Mouse (Mus musculus) stomach, embryonic 16.5 days (tissue): ENCODE results near the gene Nub1. TPM values are rescaled to one million over a fixed set of nuclear protein-coding genes. Genes with fewer than 3 reads are reported as not detected.

Experiments used
- ATAC-seq: fragments of 200-750 bp; cut with Nextera tagmentation; 2 replicates; pipeline ENCODE4 v1.8.0; 2017; ENCODE audit warnings: moderate number of reproducible peaks, moderate TSS enrichment; ENCODE audit not compliant: insufficient read depth, low FRiP score
- H3K27ac ChIP-seq: fragments of 300-500 bp; sonication (generic); 2 replicates; pipeline ENCODE4 v1.5.1; 2014; ENCODE audit warnings: low read length
- H3K27me3 ChIP-seq: fragments of 300-500 bp; sonication (generic); 2 replicates; pipeline ENCODE4 v1.6.1; 2014; ENCODE audit warnings: low read length, control low read depth, mixed read lengths; ENCODE audit not compliant: control insufficient read depth, insufficient read depth
- H3K36me3 ChIP-seq: fragments of 300-500 bp; sonication (generic); 2 replicates; pipeline ENCODE4 v1.6.1; 2014; ENCODE audit warnings: low read length; ENCODE audit not compliant: control insufficient read depth, insufficient read depth
- H3K4me1 ChIP-seq: fragments of 300-500 bp; sonication (generic); 2 replicates; pipeline ENCODE4 v1.6.1; 2014; ENCODE audit warnings: low read length, control low read depth, mixed read lengths; ENCODE audit not compliant: control insufficient read depth, insufficient read depth
- H3K4me2 ChIP-seq: fragments of 300-500 bp; sonication (generic); 2 replicates; pipeline ENCODE4 v1.6.1; 2014; ENCODE audit warnings: low read depth, low read length, mixed read lengths
- H3K4me3 ChIP-seq: fragments of 300-500 bp; sonication (generic); replicated peaks from 2 replicates; pipeline ENCODE4 v1.5.1; 2014; ENCODE audit warnings: mild to moderate bottlenecking, low read length
- H3K9ac ChIP-seq: fragments of 300-500 bp; sonication (generic); 2 replicates; pipeline ENCODE4 v1.6.1; 2014; ENCODE audit warnings: low read length
- H3K9me3 ChIP-seq: fragments of 300-500 bp; sonication (generic); replicated peaks from 2 replicates; pipeline ENCODE4 v1.6.1; 2016; ENCODE audit warnings: low read length, control low read depth; ENCODE audit not compliant: control insufficient read depth
- WGBS: fragments of 180-500 bp; shearing (Covaris S2); extraction: QIAGEN DNeasy Blood & Tissue Kit; methylation state at CpG from one replicate; pipeline ENCODE4 v1.1.7; 2014; 5-methylcytosine and 5-hydroxymethylcytosine counted together
- polyA plus RNA-seq: library from polyadenylated mRNA; unstranded; fragments of >200 nt; fragmentation: Nextera tagmentation; extraction: Ambion mirVana; gene quantifications from 2 replicates; pipeline ENCODE4 v1.2.1, GENCODE M21; 2015

Nub1 gene
- polyA plus RNA-seq, 1 experiment from 2014 or later = 31.9 TPM

GRCm38 (mm10) chr5:24739141-24739753 is 53.9 kb downstream of the Nub1 start:
- no peaks in the 10 kb centered on the region for H3K9me3 ChIP-seq
- H3K4me1 ChIP-seq = peaks cover 13% of the 10 kb centered on the region; the same call in 1 of the 2 replicates
- ATAC-seq = peak; percentile 38; the same call in 1 of the 2 replicates

GRCm38 (mm10) chr5:24741172-24741885 is 56.0 kb downstream of the Nub1 start:
- Histone ChIP-seq H3K4me3 (no peak overlapping the region), H3K27ac (peak overlapping the region; percentile 48; the same call in 1 of the 2 replicates), H3K36me3 (no peaks in the 10 kb centered on the region), H3K4me1 (peaks cover 13% of the 10 kb centered on the region), H3K27me3 (no peaks in the 10 kb centered on the region), H3K9me3 (no peaks in the 10 kb centered on the region), H3K4me2 (no peak overlapping the region), H3K9ac (no peak overlapping the region)
- 50% methylated on average over 15 of the region's 15 CpGs for WGBS
- peak; percentile 79; the same call in 1 of the 2 replicates for ATAC-seq

More at GRCm38 (mm10) chr5:24739141-24739753, 53.9 kb downstream of the Nub1 start:
- Histone ChIP-seq H3K27me3 (no peaks in the 10 kb centered on the region), H3K9ac (peak overlapping the region; percentile 4; the same call in 1 of the 2 replicates), H3K27ac (peak overlapping the region; percentile 50), H3K4me2 (no peak overlapping the region), H3K4me3 (no peak overlapping the region), H3K36me3 (no peaks in the 10 kb centered on the region)
- WGBS = 34% methylated on average over 15 of the region's 15 CpGs

DNA sequence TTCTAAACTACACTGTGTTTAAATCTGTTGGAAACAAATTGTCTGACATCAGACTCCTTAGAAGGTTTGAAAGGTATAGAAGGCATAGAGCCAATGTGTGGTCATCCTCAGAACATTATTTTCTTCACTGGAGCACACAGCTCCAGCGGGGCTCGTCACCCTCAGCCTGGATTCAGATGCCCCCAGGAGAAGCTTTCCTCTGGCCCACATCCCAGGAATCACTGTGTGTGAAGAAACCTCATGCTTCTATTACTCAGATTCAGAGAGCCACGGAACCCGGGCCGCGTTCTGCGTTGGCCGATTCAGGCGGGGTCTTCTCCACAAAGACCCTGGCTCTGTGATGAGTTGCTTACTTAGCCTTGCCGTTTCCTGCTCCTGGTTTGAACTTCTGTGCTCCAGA is 58.6 kb downstream of the Nub1 start:
- Histone ChIP-seq H3K9ac (no peak overlapping the region), H3K4me2 (no peak overlapping the region), H3K9me3 (no peaks in the 10 kb centered on the region), H3K27ac (no peak overlapping the region), H3K4me3 (no peak overlapping the region), H3K27me3 (no peaks in the 10 kb centered on the region), H3K36me3 (no peaks in the 10 kb centered on the region), H3K4me1 (peaks cover 17% of the 10 kb centered on the region)
- 90% methylated on average over 10 of the region's 10 CpGs for WGBS
- ATAC-seq = no peak

DNA sequence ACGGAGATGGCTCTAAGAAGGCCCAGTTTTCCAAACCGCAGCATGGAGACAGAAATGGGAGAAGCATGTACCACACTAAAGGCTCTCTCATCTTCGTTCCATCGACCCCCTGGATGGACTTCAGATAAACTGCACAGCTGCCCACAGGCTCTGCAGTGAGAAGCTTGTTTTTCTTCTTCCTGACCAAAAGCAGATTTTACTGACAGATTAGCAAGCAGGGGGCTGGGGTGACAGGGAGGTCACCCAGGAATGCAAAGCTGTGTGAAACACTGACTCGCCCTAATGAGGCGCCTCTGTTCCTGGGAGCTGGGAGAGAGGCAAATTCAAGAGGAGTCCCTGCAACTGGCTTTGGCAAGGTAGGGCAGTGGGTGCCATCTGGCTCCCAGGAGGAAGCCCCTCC is 62.2 kb downstream of the Nub1 start:
- H3K4me3 ChIP-seq = no peak overlapping the region
- H3K9me3 ChIP-seq = no peaks in the 10 kb centered on the region
- no peaks in the 10 kb centered on the region for H3K27me3 ChIP-seq
- WGBS = 14% methylated on average over 6 of the region's 6 CpGs
- H3K9ac ChIP-seq = peak overlapping the region; percentile 52; the same call in 1 of the 2 replicates
- 0 out of 2 replicates have a peak overlapping the region, but pooled peaks have one; percentile 34 for H3K27ac ChIP-seq
- no peak overlapping the region for H3K4me2 ChIP-seq
- no peak for ATAC-seq
- no peaks in the 10 kb centered on the region for H3K36me3 ChIP-seq
- H3K4me1 ChIP-seq = peaks cover 20% of the 10 kb centered on the region

DNA sequence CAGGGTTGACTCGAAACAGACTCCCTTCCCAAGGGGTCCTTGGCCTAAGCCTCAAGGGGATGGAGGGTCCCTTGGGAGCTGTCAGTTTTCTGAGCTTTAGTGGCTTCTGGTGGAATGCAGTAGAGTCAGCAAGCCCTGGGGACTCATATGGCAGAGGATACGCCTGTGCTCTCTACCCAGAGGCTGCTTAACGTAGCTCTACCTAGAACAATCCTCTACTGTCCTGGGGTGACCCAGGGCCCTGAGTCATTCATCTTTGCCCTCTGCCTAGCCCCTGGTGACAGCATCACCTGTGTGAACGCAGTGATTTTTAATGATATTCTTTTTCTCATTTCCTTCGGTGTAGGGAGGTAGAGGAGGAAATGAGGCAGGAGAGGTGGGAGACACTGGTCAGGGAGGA is 64.4 kb downstream of the Nub1 start:
- no peak for ATAC-seq
- Histone ChIP-seq H3K27me3 (no peaks in the 10 kb centered on the region), H3K9ac (peak overlapping the region; percentile 94; the same call in 1 of the 2 replicates), H3K4me3 (peak overlapping the region; percentile 65; the same call in 1 of the 2 replicates), H3K9me3 (no peaks in the 10 kb centered on the region), H3K27ac (peak overlapping the region; percentile 46), H3K36me3 (no peaks in the 10 kb centered on the region), H3K4me2 (peak overlapping the region; percentile 93), H3K4me1 (peaks cover 22% of the 10 kb centered on the region)
- 59% methylated on average over 5 of the region's 5 CpGs for WGBS

DNA sequence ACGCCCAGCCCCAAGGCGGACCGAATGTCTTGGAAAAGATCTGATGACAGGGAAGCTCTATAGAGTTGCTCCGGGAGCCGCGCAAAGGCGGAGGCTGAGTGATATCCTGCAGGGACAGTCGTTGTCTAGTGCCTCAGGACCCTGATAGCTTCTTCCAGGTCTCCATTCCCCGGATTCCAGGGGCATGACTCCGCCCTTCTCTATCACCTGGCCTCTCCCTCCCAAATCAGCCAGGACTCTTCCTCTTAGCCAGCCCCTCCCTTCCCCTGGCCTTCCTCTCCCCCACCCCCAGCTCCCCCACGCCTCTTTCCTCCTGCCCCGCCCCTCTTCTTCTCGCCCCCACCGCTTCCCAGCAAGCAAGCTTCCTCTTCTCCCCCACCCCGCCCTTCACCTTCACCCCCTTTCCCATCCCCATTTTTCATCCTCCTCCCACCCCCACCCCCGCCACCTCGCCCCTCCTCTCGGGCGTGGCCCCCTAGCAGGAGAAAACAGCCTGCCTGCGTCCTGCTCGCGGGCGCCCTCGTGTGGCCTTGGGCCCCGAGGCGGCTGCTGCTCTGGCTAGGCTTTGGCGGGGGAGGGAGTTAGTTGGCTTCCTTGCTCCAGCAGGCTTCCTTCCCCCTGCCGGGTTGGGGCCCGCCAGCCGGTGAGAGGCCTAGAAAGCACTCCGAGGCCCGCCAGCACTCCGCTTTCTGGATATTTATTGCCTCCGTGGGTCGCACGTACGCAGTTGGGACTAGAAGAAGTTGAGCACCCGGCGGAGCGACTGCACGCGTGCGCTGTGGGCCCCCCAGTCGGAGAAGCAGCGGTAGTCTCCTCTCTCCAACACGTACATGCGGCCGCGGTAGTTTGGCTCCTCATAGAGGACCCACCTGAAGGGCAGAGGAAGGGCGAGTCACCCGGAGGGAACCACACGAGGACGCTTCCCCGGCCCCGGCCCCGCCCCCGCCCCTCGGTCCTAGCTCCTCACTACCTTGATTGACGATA is 65.3 kb downstream of the Nub1 start:
- Histone ChIP-seq H3K27ac (peak overlapping the region; percentile 97), H3K4me3 (peak overlapping the region; percentile 65)

GRCm38 (mm10) chr5:24751305-24752174 is 66.2 kb downstream of the Nub1 start:
- no peaks in the 10 kb centered on the region for H3K27me3 ChIP-seq
- H3K9me3 ChIP-seq = no peaks in the 10 kb centered on the region
- peak overlapping the region; percentile 97 for H3K27ac ChIP-seq
- peak overlapping the region; percentile 65 for H3K4me3 ChIP-seq
- no peaks in the 10 kb centered on the region for H3K36me3 ChIP-seq
- peaks cover 22% of the 10 kb centered on the region for H3K4me1 ChIP-seq
- H3K9ac ChIP-seq = peak overlapping the region; percentile 94
- ATAC-seq = peak; percentile 84
- peak overlapping the region; percentile 93 for H3K4me2 ChIP-seq
- WGBS = 2% methylated on average over 25 of the region's 25 CpGs

More for the DNA sequence above, 65.3 kb downstream of the Nub1 start:
- Histone ChIP-seq H3K36me3 (no peaks in the 10 kb centered on the region), H3K4me2 (peak overlapping the region; percentile 93), H3K9ac (peak overlapping the region; percentile 94), H3K4me1 (peaks cover 22% of the 10 kb centered on the region), H3K27me3 (no peaks in the 10 kb centered on the region), H3K9me3 (no peaks in the 10 kb centered on the region)
- peak; percentile 73 for ATAC-seq
- WGBS = 1% methylated on average over 57 of the region's 59 CpGs

DNA sequence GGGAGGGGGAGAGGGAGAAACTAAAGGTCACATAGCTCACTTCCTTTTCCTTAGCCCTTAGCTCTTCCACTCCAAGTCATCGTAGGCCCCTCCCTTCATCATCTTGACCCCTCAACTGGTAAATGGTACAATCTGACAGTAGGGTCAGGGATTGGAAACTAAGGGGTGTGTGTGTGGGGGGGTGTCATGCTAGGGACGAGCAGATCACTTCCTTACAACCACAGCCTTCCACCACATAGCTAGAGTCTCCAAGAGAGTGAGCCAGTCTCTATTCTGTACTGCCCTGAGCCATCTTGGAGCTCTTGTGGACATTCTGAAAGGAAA is 66.8 kb downstream of the Nub1 start:
- H3K9ac ChIP-seq = peak overlapping the region; percentile 94
- no peaks in the 10 kb centered on the region for H3K27me3 ChIP-seq
- H3K27ac ChIP-seq = peak overlapping the region; percentile 97
- H3K4me1 ChIP-seq = peaks cover 22% of the 10 kb centered on the region
- H3K36me3 ChIP-seq = no peaks in the 10 kb centered on the region
- H3K4me2 ChIP-seq = peak overlapping the region; percentile 93
- WGBS = 4% methylated on average over 2 of the region's 2 CpGs
- peak overlapping the region; percentile 65 for H3K4me3 ChIP-seq
- ATAC-seq = 0 out of 2 replicates have a peak, but pooled peaks have one; percentile 0
- no peaks in the 10 kb centered on the region for H3K9me3 ChIP-seq
